Mouse (Mus musculus): ENCODE results near the gene Dip2b. TPM values are rescaled to one million over a fixed set of nuclear protein-coding genes. Genes with fewer than 3 reads are reported as not detected.

Dip2b gene
- total and polyA plus RNA-seq, 2 experiments: 2.0 to 3.1 TPM

GRCm38 (mm10) chr15:100188962-100189404 lies 150.5 kb downstream of the Dip2b start:
- WGBS: 90% methylated on average over 14 of the region's 14 CpGs
- no peak overlapping the region for H3K4me3 ChIP-seq (ENCODE audit: insufficient read depth, low read depth, low read length)
- peaks cover 8% of the 10 kb centered on the region; the same call in 1 of the 2 replicates for H3K36me3 ChIP-seq (ENCODE audit: control insufficient read depth, insufficient read depth, low read length)
- H3K27ac ChIP-seq (replicated peaks; ENCODE audit: insufficient read depth, low read depth, low read length): no peak overlapping the region
- TF ChIP-seq CTCF (IDR thresholded peaks at IDR 0.05; ENCODE audit: low read depth, low read length): no peak
- TF ChIP-seq POLR2A (IDR thresholded peaks at IDR 0.05; ENCODE audit: extremely low read depth, insufficient read depth, low read length): no peak
- H3K9ac ChIP-seq (ENCODE audit: low read depth, low read length): no peak overlapping the region
- DNase-seq (ENCODE audit: extremely low read depth, low read depth, low spot score): no peak
- H3K79me2 ChIP-seq (ENCODE audit: control insufficient read depth, insufficient read depth, low read length): no peaks in the 10 kb centered on the region
- H3K4me1 ChIP-seq (ENCODE audit: control insufficient read depth, insufficient read depth, low read length): no peaks in the 10 kb centered on the region
- H3K27me3 ChIP-seq (ENCODE audit: control insufficient read depth, insufficient read depth, low read length): no peaks in the 10 kb centered on the region

GRCm38 (mm10) chr15:100190083-100190482 lies 151.6 kb downstream of the Dip2b start:
- peaks cover 16% of the 10 kb centered on the region; the same call in 1 of the 2 replicates for H3K36me3 ChIP-seq (ENCODE audit: control insufficient read depth, insufficient read depth, low read length)
- no peak overlapping the region for H3K9ac ChIP-seq (ENCODE audit: low read depth, low read length)
- H3K4me1 ChIP-seq (ENCODE audit: control insufficient read depth, insufficient read depth, low read length): no peaks in the 10 kb centered on the region
- no peak for DNase-seq (ENCODE audit: extremely low read depth, low read depth, low spot score)
- no peaks in the 10 kb centered on the region for H3K27me3 ChIP-seq (ENCODE audit: control insufficient read depth, insufficient read depth, low read length)
- H3K4me3 ChIP-seq (ENCODE audit: insufficient read depth, low read depth, low read length): no peak overlapping the region
- no peak overlapping the region for H3K27ac ChIP-seq (replicated peaks; ENCODE audit: insufficient read depth, low read depth, low read length)
- H3K79me2 ChIP-seq (ENCODE audit: control insufficient read depth, insufficient read depth, low read length): no peaks in the 10 kb centered on the region
- WGBS: 93% methylated on average over 5 of the region's 5 CpGs
- no peak for TF ChIP-seq CTCF (IDR thresholded peaks at IDR 0.05; ENCODE audit: low read depth, low read length)
- no peak for TF ChIP-seq POLR2A (IDR thresholded peaks at IDR 0.05; ENCODE audit: extremely low read depth, insufficient read depth, low read length)

GRCm38 (mm10) chr15:100198983-100199745 lies 160.7 kb downstream of the Dip2b start:
- no peaks in the 10 kb centered on the region for H3K27me3 ChIP-seq (ENCODE audit: control insufficient read depth, insufficient read depth, low read length)
- H3K79me2 ChIP-seq (ENCODE audit: control insufficient read depth, insufficient read depth, low read length): no peaks in the 10 kb centered on the region
- WGBS: 93% methylated on average over 11 of the region's 11 CpGs
- no peak for DNase-seq (ENCODE audit: extremely low read depth, low read depth, low spot score)
- no peak for TF ChIP-seq CTCF (IDR thresholded peaks at IDR 0.05; ENCODE audit: low read depth, low read length)
- TF ChIP-seq POLR2A (IDR thresholded peaks at IDR 0.05; ENCODE audit: extremely low read depth, insufficient read depth, low read length): no peak
- peaks cover 20% of the 10 kb centered on the region; the same call in 1 of the 2 replicates for H3K36me3 ChIP-seq (ENCODE audit: control insufficient read depth, insufficient read depth, low read length)
- H3K4me3 ChIP-seq (ENCODE audit: insufficient read depth, low read depth, low read length): no peak overlapping the region
- no peak overlapping the region for H3K9ac ChIP-seq (ENCODE audit: low read depth, low read length)
- no peak overlapping the region for H3K27ac ChIP-seq (replicated peaks; ENCODE audit: insufficient read depth, low read depth, low read length)
- no peaks in the 10 kb centered on the region; the same call in 1 of the 2 replicates for H3K4me1 ChIP-seq (ENCODE audit: control insufficient read depth, insufficient read depth, low read length)

GRCm38 (mm10) chr15:100199790-100200189 lies 161.3 kb downstream of the Dip2b start:
- Histone ChIP-seq H3K36me3 (ENCODE audit: control insufficient read depth, insufficient read depth, low read length) (peaks cover 16% of the 10 kb centered on the region; the same call in 1 of the 2 replicates), H3K27ac (replicated peaks; ENCODE audit: insufficient read depth, low read depth, low read length) (no peak overlapping the region), H3K27me3 (ENCODE audit: control insufficient read depth, insufficient read depth, low read length) (no peaks in the 10 kb centered on the region), H3K4me1 (ENCODE audit: control insufficient read depth, insufficient read depth, low read length) (no peaks in the 10 kb centered on the region; the same call in 1 of the 2 replicates), H3K79me2 (ENCODE audit: control insufficient read depth, insufficient read depth, low read length) (no peaks in the 10 kb centered on the region), H3K9ac (ENCODE audit: low read depth, low read length) (no peak overlapping the region), H3K4me3 (ENCODE audit: insufficient read depth, low read depth, low read length) (no peak overlapping the region)
- no peak for DNase-seq (ENCODE audit: extremely low read depth, low read depth, low spot score)
- no peak for TF ChIP-seq POLR2A (IDR thresholded peaks at IDR 0.05; ENCODE audit: extremely low read depth, insufficient read depth, low read length)
- no peak for TF ChIP-seq CTCF (IDR thresholded peaks at IDR 0.05; ENCODE audit: low read depth, low read length)
- 81% methylated on average over 3 of the region's 3 CpGs for WGBS

- no peaks in the 10 kb centered on the region for H3K79me2 ChIP-seq (ENCODE audit: control insufficient read depth, insufficient read depth, low read length)
- H3K27ac ChIP-seq (replicated peaks; ENCODE audit: insufficient read depth, low read depth, low read length): no peak overlapping the region
- DNase-seq (ENCODE audit: extremely low read depth, low read depth, low spot score): no peak
- WGBS: 92% methylated on average over 3 of the region's 3 CpGs
- H3K36me3 ChIP-seq (ENCODE audit: control insufficient read depth, insufficient read depth, low read length): peaks cover 10% of the 10 kb centered on the region; the same call in 1 of the 2 replicates
- no peak overlapping the region for H3K9ac ChIP-seq (ENCODE audit: low read depth, low read length)
- H3K4me3 ChIP-seq (ENCODE audit: insufficient read depth, low read depth, low read length): no peak overlapping the region
- no peaks in the 10 kb centered on the region; the same call in 1 of the 2 replicates for H3K4me1 ChIP-seq (ENCODE audit: control insufficient read depth, insufficient read depth, low read length)
- no peaks in the 10 kb centered on the region for H3K27me3 ChIP-seq (ENCODE audit: control insufficient read depth, insufficient read depth, low read length)
- no peak for TF ChIP-seq CTCF (IDR thresholded peaks at IDR 0.05; ENCODE audit: low read depth, low read length)
- no peak for TF ChIP-seq POLR2A (IDR thresholded peaks at IDR 0.05; ENCODE audit: extremely low read depth, insufficient read depth, low read length)
These were observed 163.3 kb downstream of the Dip2b start for GRCm38 (mm10) chr15:100201806-100202205.
